Mouse (Mus musculus) lung, embryonic 14.5 days (tissue): ENCODE results near the gene Wdr27. TPM values are rescaled to one million over a fixed set of nuclear protein-coding genes. Genes with fewer than 3 reads are reported as not detected.
"Not testable (repeated sequence)": the region's sequence is repeated elsewhere in the genome, so short reads cannot be mapped to it uniquely, and the experiment has no call there.

Source experiments
- ATAC-seq: fragments of 200-750 bp; cut with Nextera tagmentation; 2 replicates; pipeline ENCODE4 v1.8.0; 2017; ENCODE audit warnings: mild to moderate bottlenecking, moderate TSS enrichment, moderate library complexity; ENCODE audit not compliant: insufficient read depth
- DNase-seq: peaks from one replicate; pipeline ENCODE4 v3.0.0-alpha.2; 2015
- H3K27ac ChIP-seq: fragments of 300-500 bp; sonication (generic); 2 replicates; pipeline ENCODE4 v1.5.1; 2014; ENCODE audit warnings: low read depth, mild to moderate bottlenecking, moderate library complexity
- H3K27me3 ChIP-seq: fragments of 300-500 bp; sonication (generic); 2 replicates; pipeline ENCODE4 v1.6.1; 2014; ENCODE audit warnings: low read length, control low read depth; ENCODE audit not compliant: insufficient read depth
- H3K36me3 ChIP-seq: fragments of 300-500 bp; sonication (generic); 2 replicates; pipeline ENCODE4 v1.6.1; 2014; ENCODE audit warnings: control low read depth; ENCODE audit not compliant: insufficient read depth
- H3K4me1 ChIP-seq: fragments of 300-500 bp; sonication (generic); 2 replicates; pipeline ENCODE4 v1.6.1; 2014; ENCODE audit warnings: antibody characterized with exemption, control low read depth; ENCODE audit not compliant: insufficient read depth
- H3K4me2 ChIP-seq: fragments of 300-500 bp; sonication (generic); 2 replicates; pipeline ENCODE4 v1.6.1; 2014; ENCODE audit warnings: mild to moderate bottlenecking
- H3K4me3 ChIP-seq: fragments of 300-500 bp; sonication (generic); 2 replicates; pipeline ENCODE4 v1.5.1; 2014; ENCODE audit warnings: low read depth, low read length
- H3K9ac ChIP-seq: fragments of 300-500 bp; sonication (generic); 2 replicates; pipeline ENCODE4 v1.6.1; 2014
- H3K9me3 ChIP-seq: fragments of 300-500 bp; sonication (generic); 2 replicates; pipeline ENCODE4 v1.6.1; 2016; ENCODE audit warnings: low read depth, low read length, control low read depth
- CTCF ChIP-seq: IDR thresholded peaks from 2 replicates; pipeline ENCODE4 v1.5.1; 2016; ENCODE audit warnings: antibody characterized with exemption, low read depth
- WGBS: fragments of 180-500 bp; shearing (Covaris S2); extraction: QIAGEN DNeasy Blood & Tissue Kit; methylation state at CpG from one replicate; pipeline ENCODE4 v1.1.7; 2014; 5-methylcytosine and 5-hydroxymethylcytosine counted together
- polyA plus RNA-seq: library from polyadenylated mRNA; unstranded; fragments of >200 nt; fragmentation: Nextera tagmentation; extraction: Ambion mirVana; gene quantifications from 2 replicates; pipeline ENCODE4 v1.2.1, GENCODE M21; 2014

Wdr27 gene
- polyA plus RNA-seq: 4.7 and 6.1 TPM in 2 replicates

DNA sequence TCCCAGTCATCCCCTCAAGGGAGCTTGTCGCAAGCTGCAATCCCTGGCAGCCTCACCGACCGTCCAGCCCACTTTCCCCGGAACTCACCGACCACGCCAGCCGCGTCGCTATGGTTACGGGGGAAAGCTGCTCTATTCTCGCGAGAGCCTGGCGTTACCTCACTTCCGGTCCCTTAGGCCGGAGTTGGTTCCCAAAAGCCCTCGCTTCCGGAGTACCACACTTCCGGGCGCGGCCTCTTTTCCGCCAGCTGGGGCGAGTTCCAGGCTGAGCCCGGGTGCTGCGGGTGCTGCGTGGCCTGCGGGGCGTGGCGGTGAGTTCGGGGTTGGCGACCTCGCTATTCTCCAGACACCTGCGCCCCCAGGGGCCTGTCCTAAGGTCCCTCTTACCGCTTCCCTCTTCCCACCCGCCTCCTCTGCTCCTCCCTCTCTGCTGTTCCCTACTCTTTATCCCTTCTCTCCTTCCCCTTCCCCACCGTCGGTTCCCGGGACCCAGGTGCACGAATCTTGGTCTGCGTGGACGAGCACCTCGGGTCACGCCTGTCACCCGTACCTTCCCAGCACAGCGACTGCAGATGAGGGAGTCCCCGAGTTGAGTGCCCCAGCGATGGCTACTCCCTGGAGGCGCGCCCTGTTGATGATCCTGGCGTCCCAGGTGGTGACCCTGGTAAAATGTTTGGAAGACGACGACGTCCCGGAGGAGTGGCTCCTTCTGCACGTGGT is at the start of gene Wdr27, which contains the start of gene 1600012H06Rik:
Gene Wdr27 (minus strand): TSS at position 150 of the 720 bp plus-strand sequence.
Gene 1600012H06Rik (plus strand): TSS at position 176 of the 720 bp plus-strand sequence.
- ATAC-seq: peak; percentile 98
- WGBS: under 1% methylated on average over 54 of the region's 54 CpGs

DNA sequence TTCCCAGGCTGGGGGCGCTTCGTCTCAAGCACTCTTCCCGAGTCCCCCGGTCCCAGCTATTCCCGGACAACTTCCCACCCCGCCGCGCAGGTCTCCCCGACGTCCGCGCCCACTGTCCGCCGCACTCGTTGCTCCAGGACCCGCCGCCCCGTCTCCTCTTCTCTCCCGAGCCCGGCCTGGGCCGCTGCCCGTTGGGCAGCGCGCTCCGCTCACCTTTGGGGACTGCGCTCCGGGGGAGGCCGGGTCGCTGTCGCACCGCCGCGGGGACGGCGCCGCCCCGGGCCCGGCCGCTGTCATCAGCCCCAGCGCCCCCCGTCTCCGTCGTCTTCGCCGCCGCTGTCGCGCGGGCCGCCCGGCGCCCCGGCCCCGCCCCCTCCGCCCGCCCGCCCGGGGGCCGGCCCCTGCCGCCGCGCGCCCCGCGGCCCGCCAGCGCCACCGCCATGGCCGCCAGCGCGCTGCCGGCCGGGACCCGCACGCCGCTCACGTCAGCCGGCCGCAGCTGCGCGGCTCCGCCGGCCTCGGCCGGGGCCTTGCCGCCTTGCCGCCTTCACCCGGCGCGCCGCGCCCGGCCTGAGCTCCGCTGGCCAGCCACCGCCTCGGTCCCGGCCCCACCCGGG is 49.7 kb upstream of the Wdr27 start:
- DNase-seq, H3K27ac ChIP-seq, H3K4me2 ChIP-seq, H3K4me1 ChIP-seq, H3K9ac ChIP-seq, H3K9me3 ChIP-seq, H3K4me3 ChIP-seq, H3K27me3 ChIP-seq, H3K36me3 ChIP-seq: not testable (repeated sequence)
- peak; percentile 78 for ATAC-seq
- no CpG with 5 or more reads among the region's 98 CpGs for WGBS

More for the DNA sequence above, at the start of gene Wdr27, which contains the start of gene 1600012H06Rik:
- no peak for TF ChIP-seq CTCF
- Histone ChIP-seq H3K27ac (peak within 1 kb of the TSS; percentile 78), H3K4me3 (peak within 1 kb of the TSS; percentile 54), H3K27me3 (no peaks in the 10 kb centered on the region), H3K36me3 (peaks cover 27% of the 10 kb centered on the region), H3K4me1 (no peaks in the 10 kb centered on the region), H3K4me2 (peak within 1 kb of the TSS; percentile 88), H3K9ac (peak within 1 kb of the TSS; percentile 62), H3K9me3 (no peaks in the 10 kb centered on the region)
- peak; percentile 100 for DNase-seq

DNA sequence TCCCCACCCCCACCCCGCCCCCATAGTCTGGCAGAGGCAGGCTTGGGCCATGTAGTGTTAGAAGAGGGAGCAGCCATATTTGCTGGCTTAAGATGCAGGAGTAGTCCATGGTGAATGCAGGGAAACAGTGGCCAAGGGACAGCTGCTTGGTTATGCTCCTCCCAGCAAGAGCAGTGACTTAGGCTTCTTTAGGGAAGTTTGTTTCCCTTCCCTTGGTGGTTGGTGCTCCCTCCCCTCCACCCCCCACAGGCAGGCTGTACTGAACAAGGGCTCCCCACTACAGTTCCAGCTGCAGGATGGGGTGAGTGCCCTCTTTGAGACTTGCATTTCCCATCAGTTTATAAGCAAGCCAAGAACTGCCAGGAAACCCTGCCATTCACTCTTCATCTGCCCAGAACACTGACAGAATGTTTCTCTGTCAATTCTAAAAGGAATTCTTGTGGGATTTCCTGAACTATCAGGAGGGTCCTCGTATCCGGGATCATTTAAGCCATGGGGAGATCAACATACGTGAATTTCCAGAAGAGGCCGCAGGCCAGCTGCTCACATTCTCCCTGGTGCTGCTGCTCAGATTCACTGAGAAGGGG is 47.3 kb upstream of the Wdr27 start:
- H3K9me3 ChIP-seq, H3K36me3 ChIP-seq, H3K9ac ChIP-seq, H3K4me2 ChIP-seq, H3K27ac ChIP-seq, H3K27me3 ChIP-seq, ATAC-seq, H3K4me3 ChIP-seq, DNase-seq, H3K4me1 ChIP-seq: not testable (repeated sequence)
- WGBS: 89% methylated on average over 4 of the region's 5 CpGs

DNA sequence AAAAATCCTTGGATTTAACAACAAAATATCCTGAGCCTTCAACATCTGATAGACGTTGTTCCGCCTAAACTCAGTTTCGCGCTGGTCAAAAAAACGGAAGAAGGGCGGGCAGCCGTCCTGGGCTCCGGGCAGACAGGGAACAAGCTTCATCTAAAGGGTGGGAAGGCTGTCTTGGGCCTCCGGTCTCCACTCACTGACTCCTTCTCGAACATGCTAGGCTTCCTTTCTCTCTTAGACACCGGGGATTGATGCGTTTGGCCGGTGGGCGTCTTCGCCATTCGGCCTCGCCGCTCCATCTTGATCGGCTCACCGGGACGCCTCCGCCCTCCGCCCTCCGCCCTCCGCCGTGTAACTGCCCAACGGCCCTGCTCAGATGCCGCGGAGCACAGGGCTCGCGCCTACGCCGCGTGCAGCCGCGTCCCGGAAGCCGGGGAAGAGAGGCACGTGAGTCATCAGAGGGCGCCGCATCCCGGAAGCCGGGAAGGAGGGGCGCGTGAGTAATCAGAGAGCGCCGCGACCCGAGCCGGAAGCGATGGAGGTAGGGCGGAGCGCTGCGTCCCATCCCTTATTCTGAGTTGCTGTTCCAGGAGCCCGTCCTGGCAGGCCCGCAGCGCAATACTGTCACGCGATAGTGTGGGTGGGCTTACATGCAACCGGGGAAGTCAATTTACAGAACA is 35.5 kb upstream of the Wdr27 start, which contains the start of the genes 9030025P20Rik and Gm3417:
Gene 9030025P20Rik (plus strand): TSS at position 107 of the 677 bp plus-strand sequence.
Gene Gm3417 (minus strand): TSS at position 429 of the 677 bp plus-strand sequence.
- H3K4me3 ChIP-seq, H3K27ac ChIP-seq, H3K4me1 ChIP-seq, H3K9me3 ChIP-seq, H3K36me3 ChIP-seq, H3K27me3 ChIP-seq, DNase-seq, H3K4me2 ChIP-seq, H3K9ac ChIP-seq: not testable (repeated sequence)
- no CpG with 5 or more reads among the region's 60 CpGs for WGBS
- peak; percentile 99 for ATAC-seq

DNA sequence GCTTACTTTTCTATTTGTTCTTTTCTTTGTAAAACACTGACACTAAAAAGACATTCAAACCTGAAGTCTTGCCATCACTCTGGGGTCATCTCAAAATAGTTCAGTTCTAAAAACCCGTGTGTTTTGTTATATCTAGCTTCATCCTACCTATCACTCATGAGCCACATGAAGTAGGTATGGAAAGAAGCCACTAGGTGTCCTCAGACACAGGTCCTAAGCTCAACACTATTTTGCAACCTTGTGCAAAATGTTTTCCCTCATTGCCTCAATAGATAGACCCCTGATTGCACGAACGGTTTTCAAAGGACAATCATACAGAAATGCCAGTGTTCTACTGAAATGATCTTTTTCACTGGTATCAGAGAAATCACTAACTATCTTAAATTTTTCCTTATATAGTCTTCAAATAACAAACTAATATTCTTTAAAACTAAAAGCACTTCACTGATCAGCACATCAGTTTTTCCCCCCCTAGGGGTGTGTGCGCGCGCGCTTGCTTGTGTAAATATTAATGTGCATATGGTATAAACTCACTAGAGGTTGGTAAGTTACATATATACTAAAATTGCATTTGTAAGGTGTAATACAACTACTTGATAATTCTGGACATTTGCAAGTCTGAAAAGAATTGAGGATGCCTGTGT is 34.9 kb upstream of the Wdr27 start:
- H3K9me3 ChIP-seq, H3K4me2 ChIP-seq, H3K27ac ChIP-seq, H3K4me3 ChIP-seq, H3K9ac ChIP-seq, DNase-seq, H3K4me1 ChIP-seq, H3K27me3 ChIP-seq, H3K36me3 ChIP-seq: not testable (repeated sequence)
- WGBS: 0% methylated on average over 4 of the region's 7 CpGs
- peak; percentile 4 for ATAC-seq

DNA sequence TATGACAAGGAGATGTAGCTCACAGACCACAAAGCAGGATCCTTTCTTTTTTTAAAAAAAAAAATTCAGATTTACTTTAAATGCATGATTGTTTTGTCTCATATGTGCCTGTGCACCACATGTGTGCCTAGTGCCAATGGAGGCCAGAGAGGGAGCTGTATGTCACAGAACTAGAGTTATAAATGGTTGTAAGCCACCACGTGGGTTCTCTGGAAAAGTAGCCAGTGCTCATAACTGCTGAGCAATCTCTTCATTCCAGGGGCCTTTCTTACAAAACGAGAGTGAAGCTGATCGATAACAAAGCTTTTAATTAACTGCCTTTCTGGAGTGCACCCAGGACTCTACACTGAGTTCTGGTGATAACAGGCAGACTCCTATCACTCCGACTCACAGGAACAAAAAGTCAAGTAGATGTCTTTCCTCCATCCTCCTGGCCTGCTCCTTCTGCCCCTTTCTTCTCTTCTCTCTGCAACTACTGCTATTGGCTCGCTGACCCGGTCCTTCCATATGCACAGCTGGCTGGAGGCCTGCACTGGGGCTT is 25.5 kb upstream of the Wdr27 start:
- WGBS: no CpG with 5 or more reads among the region's 6 CpGs
- not testable (repeated sequence) for ATAC-seq, H3K27me3 ChIP-seq, H3K36me3 ChIP-seq, H3K9me3 ChIP-seq, H3K4me3 ChIP-seq, H3K4me1 ChIP-seq, DNase-seq, H3K9ac ChIP-seq, H3K4me2 ChIP-seq, H3K27ac ChIP-seq

DNA sequence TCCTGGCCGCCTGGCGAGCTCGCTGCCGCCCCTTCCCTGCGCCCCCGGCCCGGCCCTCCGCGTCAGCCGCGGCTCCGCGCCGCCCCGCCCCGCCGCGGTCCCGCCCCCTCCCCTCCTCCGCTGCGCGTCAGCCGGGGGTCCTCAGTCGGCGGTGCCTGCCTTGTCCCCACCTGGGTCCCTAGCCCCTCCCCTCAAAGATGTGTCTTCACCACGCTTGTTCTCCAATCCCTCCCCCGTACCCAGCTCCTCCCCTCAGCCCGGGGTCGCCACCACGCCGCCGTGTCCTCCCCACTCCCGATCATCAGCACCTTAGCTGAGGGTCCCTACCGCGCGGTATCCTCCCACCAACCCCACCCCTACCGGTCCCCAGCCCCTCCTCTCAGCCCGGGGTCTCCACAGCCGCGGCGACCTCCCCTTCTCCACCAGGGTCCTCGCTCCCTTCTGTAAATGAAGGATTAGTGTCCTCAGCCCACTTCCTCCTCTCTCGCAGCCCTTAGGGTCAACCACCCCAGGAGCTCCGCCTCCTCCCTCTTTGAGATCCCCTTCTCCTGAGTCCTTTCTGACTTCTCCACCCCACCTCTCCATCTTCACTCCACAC is 18.7 kb upstream of the Wdr27 start:
- not testable (repeated sequence) for H3K4me2 ChIP-seq, H3K9me3 ChIP-seq, H3K27me3 ChIP-seq, H3K27ac ChIP-seq, H3K9ac ChIP-seq, H3K36me3 ChIP-seq, DNase-seq, H3K4me1 ChIP-seq, H3K4me3 ChIP-seq
- no CpG with 5 or more reads among the region's 44 CpGs for WGBS
- peak; percentile 89 for ATAC-seq

DNA sequence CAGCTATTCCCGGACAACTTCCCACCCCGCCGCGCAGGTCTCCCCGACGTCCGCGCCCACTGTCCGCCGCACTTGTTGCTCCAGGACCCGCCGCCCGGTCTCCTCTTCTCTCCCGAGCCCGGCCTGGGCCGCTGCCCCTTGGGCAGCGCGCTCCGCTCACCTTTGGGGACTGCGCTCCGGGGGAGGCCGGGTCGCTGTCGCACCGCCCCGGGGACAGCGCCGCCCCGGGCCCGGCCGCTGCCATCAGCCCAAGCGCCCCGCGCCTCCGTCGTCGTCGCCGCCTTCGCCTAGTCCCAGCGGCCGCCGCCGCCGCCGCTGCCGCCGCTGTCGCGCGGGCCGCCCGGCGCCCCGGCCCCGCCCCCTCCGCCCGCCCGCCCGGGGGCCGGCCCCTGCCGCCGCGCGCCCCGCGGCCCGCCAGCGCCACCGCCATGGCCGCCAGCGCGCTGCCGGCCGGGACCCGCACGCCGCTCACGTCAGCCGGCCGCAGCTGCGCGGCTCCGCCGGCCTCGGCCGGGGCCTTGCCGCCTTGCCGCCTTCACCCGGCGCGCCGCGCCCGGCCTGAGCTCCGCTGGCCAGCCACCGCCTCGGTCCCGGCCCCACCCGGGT is 18.1 kb upstream of the Wdr27 start, which contains the start of gene Phf10:
Gene Phf10 (minus strand): TSS at position 323 of the 606 bp plus-strand sequence.
- not testable (repeated sequence) for H3K9me3 ChIP-seq, H3K4me1 ChIP-seq, H3K27me3 ChIP-seq, H3K36me3 ChIP-seq
- Histone ChIP-seq H3K27ac (peak within 1 kb of the TSS; percentile 60; the same call in 1 of the 2 replicates), H3K4me2 (peak within 1 kb of the TSS; percentile 84), H3K9ac (peak within 1 kb of the TSS; percentile 72), H3K4me3 (peak within 1 kb of the TSS; percentile 65)
- under 1% methylated on average over 33 of the region's 100 CpGs for WGBS
- ATAC-seq (peak; percentile 82), DNase-seq (peak; percentile 33)
